Mouse (Mus musculus) neural tube, embryonic 13.5 days (tissue): ENCODE results near the gene Smok2a. TPM values are rescaled to one million over a fixed set of nuclear protein-coding genes. Genes with fewer than 3 reads are reported as not detected.
"Not testable (repeated sequence)": the region's sequence is repeated elsewhere in the genome, so short reads cannot be mapped to it uniquely, and the experiment has no call there.

ENCODE experiments used
- ATAC-seq: fragments of 200-750 bp; cut with Nextera tagmentation; 2 replicates; pipeline ENCODE4 v1.8.0; 2017; ENCODE audit warnings: low read depth, mild to moderate bottlenecking, moderate TSS enrichment, moderate library complexity
- H3K27ac ChIP-seq: fragments of 300-500 bp; sonication (generic); replicated peaks from 2 replicates; pipeline ENCODE4 v1.5.1; 2015; ENCODE audit warnings: moderate library complexity, mild to moderate bottlenecking, inconsistent platforms
- H3K27me3 ChIP-seq: fragments of 300-500 bp; sonication (generic); 2 replicates; pipeline ENCODE4 v1.6.1; 2015; ENCODE audit warnings: mild to moderate bottlenecking, inconsistent platforms
- H3K36me3 ChIP-seq: fragments of 300-500 bp; sonication (generic); 2 replicates; pipeline ENCODE4 v1.6.1; 2015; ENCODE audit warnings: mild to moderate bottlenecking, inconsistent platforms
- H3K4me1 ChIP-seq: fragments of 300-500 bp; sonication (generic); replicated peaks from 2 replicates; pipeline ENCODE4 v1.6.1; 2015; ENCODE audit warnings: inconsistent platforms
- H3K4me2 ChIP-seq: fragments of 300-500 bp; sonication (generic); 2 replicates; pipeline ENCODE4 v1.6.1; 2015; ENCODE audit warnings: inconsistent platforms, mild to moderate bottlenecking, moderate library complexity
- H3K4me3 ChIP-seq: fragments of 300-500 bp; sonication (generic); 2 replicates; pipeline ENCODE4 v1.5.1; 2015; ENCODE audit warnings: mild to moderate bottlenecking, inconsistent platforms
- H3K9ac ChIP-seq: fragments of 300-500 bp; sonication (generic); 2 replicates; pipeline ENCODE4 v1.6.1; 2015; ENCODE audit warnings: moderate library complexity, mild to moderate bottlenecking, inconsistent platforms
- H3K9me3 ChIP-seq: fragments of 300-500 bp; sonication (generic); 2 replicates; pipeline ENCODE4 v1.6.1; 2016; ENCODE audit warnings: inconsistent platforms
- WGBS: fragments of 180-500 bp; shearing (Covaris S2); methylation state at CpG from one replicate; pipeline ENCODE4 v1.1.7; 2015; 5-methylcytosine and 5-hydroxymethylcytosine counted together
- polyA plus RNA-seq: library from polyadenylated mRNA; unstranded; fragments of >200 nt; fragmentation: Nextera tagmentation; extraction: Ambion mirVana; gene quantifications from 2 replicates; pipeline ENCODE4 v1.2.1, GENCODE M21; 2015

The Smok2a gene
- polyA plus RNA-seq, 1 experiment from 2014 or later = not detected

GRCm38 (mm10) chr17:13239461-13239860 lies 18.5 kb downstream of the Smok2a start:
- H3K9me3 ChIP-seq = peaks cover 56% of the 10 kb centered on the region
- WGBS = 81% methylated on average over 4 of the region's 4 CpGs

GRCm38 (mm10) chr17:13240807-13241727 lies 20.1 kb downstream of the Smok2a start:
- WGBS = 89% methylated on average over 7 of the region's 13 CpGs
- not testable (repeated sequence) for H3K36me3 ChIP-seq, H3K4me3 ChIP-seq, H3K27ac ChIP-seq, H3K4me2 ChIP-seq, ATAC-seq, H3K9ac ChIP-seq, H3K4me1 ChIP-seq, H3K27me3 ChIP-seq
- H3K9me3 ChIP-seq = peaks cover 40% of the 10 kb centered on the region

More at GRCm38 (mm10) chr17:13239461-13239860, 18.5 kb downstream of the Smok2a start:
- not testable (repeated sequence) for H3K4me3 ChIP-seq, ATAC-seq, H3K27ac ChIP-seq, H3K4me2 ChIP-seq, H3K27me3 ChIP-seq, H3K9ac ChIP-seq, H3K4me1 ChIP-seq, H3K36me3 ChIP-seq

- not testable (repeated sequence) for H3K27me3 ChIP-seq, H3K4me3 ChIP-seq, H3K4me2 ChIP-seq, H3K27ac ChIP-seq, H3K9me3 ChIP-seq, H3K9ac ChIP-seq, H3K4me1 ChIP-seq, H3K36me3 ChIP-seq, ATAC-seq
- 74% methylated on average over 1 of the region's 5 CpGs for WGBS
Measured at GRCm38 (mm10) chr17:13254786-13255185, 33.8 kb downstream of the Smok2a start.

Other genes with a start within 250 kb of the Smok2a start
- gene Wtap, start 227.0 kb upstream of the Smok2a start, polyA plus RNA-seq = 136 and 148 TPM in 2 replicates
- gene Sod2, start 214.3 kb upstream of the Smok2a start, polyA plus RNA-seq = 116 and 132 TPM in 2 replicates
- gene Gpr31b, start 168.9 kb upstream of the Smok2a start, polyA plus RNA-seq = not detected in 2 replicates
- gene Tcp10b, start 160.1 kb upstream of the Smok2a start, polyA plus RNA-seq = 0.33 TPM in 1 of 2 replicates, not detected in the other
- not detected in 2 replicates for gene Unc93a, start 89.4 kb upstream of the Smok2a start, polyA plus RNA-seq
- not detected in 2 replicates for gene Smok2b, start 9.1 kb downstream of the Smok2a start, polyA plus RNA-seq
- gene Tcp10c, start 133.4 kb downstream of the Smok2a start, polyA plus RNA-seq = 0.11 and 0.17 TPM in 2 replicates